Mouse (Mus musculus): ENCODE measurements around the gene Gm7361.
"Not testable (repeated sequence)": the region's sequence is repeated elsewhere in the genome, so short reads cannot be mapped to it uniquely, and the experiment has no call there.

The Gm7361 gene

GRCm38 (mm10) chr5:26257391-26257790 lies at the start of gene Gm7361:
Gm7361 (plus strand) TSS chr5:26257691.
- not testable (repeated sequence) for DNase-seq (ENCODE audit: low spot score)

GRCm38 (mm10) chr5:26211030-26211429 lies 46.5 kb upstream of the Gm7361 start:
- DNase-seq (ENCODE audit: low spot score), result no peak

- no peak for DNase-seq (ENCODE audit: low spot score)
Measured at GRCm38 (mm10) chr5:26222076-26222475, 35.4 kb upstream of the Gm7361 start.

- DNase-seq (ENCODE audit: low spot score), result not testable (repeated sequence)
Measured at GRCm38 (mm10) chr5:26266656-26267055, 9.2 kb downstream of the Gm7361 start.

- no peak for DNase-seq (ENCODE audit: low spot score)
Measured at GRCm38 (mm10) chr5:26280361-26280760, 22.9 kb downstream of the Gm7361 start.

GRCm38 (mm10) chr5:26281717-26282116 lies 24.2 kb downstream of the Gm7361 start:
- no peak for DNase-seq (ENCODE audit: low spot score)

- peak; percentile 40 for DNase-seq (ENCODE audit: low spot score)
Measured at GRCm38 (mm10) chr5:26282282-26282681, 24.8 kb downstream of the Gm7361 start.

GRCm38 (mm10) chr5:26283399-26283798 lies 25.9 kb downstream of the Gm7361 start:
- DNase-seq (ENCODE audit: low spot score), result no peak

- DNase-seq (ENCODE audit: low spot score), result no peak
Measured at GRCm38 (mm10) chr5:26291621-26292020, 34.1 kb downstream of the Gm7361 start.

- no peak for DNase-seq (ENCODE audit: low spot score)
Measured at GRCm38 (mm10) chr5:26293258-26293657, 35.8 kb downstream of the Gm7361 start.
